Mouse (Mus musculus) hindbrain, embryonic 15.5 days (tissue): ENCODE measurements around the gene Ppfibp1. TPM values are rescaled to one million over a fixed set of nuclear protein-coding genes. Genes with fewer than 3 reads are reported as not detected.

Source experiments
- ATAC-seq: fragments of 200-750 bp; cut with Nextera tagmentation; 2 replicates; pipeline ENCODE4 v1.8.0; 2017; ENCODE audit warnings: low read depth, moderate number of reproducible peaks, moderate TSS enrichment; ENCODE audit not compliant: low FRiP score
- H3K27ac ChIP-seq: fragments of 300-500 bp; sonication (generic); replicated peaks from 2 replicates; pipeline ENCODE4 v1.5.1; 2015; ENCODE audit warnings: mild to moderate bottlenecking, inconsistent platforms
- H3K27me3 ChIP-seq: fragments of 300-500 bp; sonication (generic); 2 replicates; pipeline ENCODE4 v1.6.1; 2015; ENCODE audit warnings: control low read depth, inconsistent platforms
- H3K36me3 ChIP-seq: fragments of 300-500 bp; sonication (generic); 2 replicates; pipeline ENCODE4 v1.6.1; 2015; ENCODE audit warnings: control low read depth, inconsistent platforms
- H3K4me1 ChIP-seq: fragments of 300-500 bp; sonication (generic); replicated peaks from 2 replicates; pipeline ENCODE4 v1.6.1; 2015; ENCODE audit warnings: control low read depth, inconsistent platforms
- H3K4me2 ChIP-seq: fragments of 300-500 bp; sonication (generic); 2 replicates; pipeline ENCODE4 v1.6.1; 2015; ENCODE audit warnings: moderate library complexity, mild to moderate bottlenecking, inconsistent platforms
- H3K4me3 ChIP-seq: fragments of 300-500 bp; sonication (generic); 2 replicates; pipeline ENCODE4 v1.5.1; 2015; ENCODE audit warnings: mild to moderate bottlenecking, inconsistent platforms
- H3K9ac ChIP-seq: fragments of 300-500 bp; sonication (generic); 2 replicates; pipeline ENCODE4 v1.6.1; 2015; ENCODE audit warnings: inconsistent platforms
- H3K9me3 ChIP-seq: fragments of 300-500 bp; sonication (generic); 2 replicates; pipeline ENCODE4 v1.6.1; 2016; ENCODE audit warnings: control low read depth, inconsistent platforms
- WGBS: fragments of 180-500 bp; shearing (Covaris S2); methylation state at CpG from one replicate; pipeline ENCODE4 v1.1.7; 2015; 5-methylcytosine and 5-hydroxymethylcytosine counted together
- polyA plus RNA-seq: library from polyadenylated mRNA; unstranded; fragments of >200 nt; fragmentation: Nextera tagmentation; extraction: Ambion mirVana; gene quantifications from 2 replicates; pipeline ENCODE4 v1.2.1, GENCODE M21; 2015

The Ppfibp1 gene
- polyA plus RNA-seq, 1 experiment from 2014 or later = 12.8 TPM

GRCm38 (mm10) chr6:146884171-146884570 lies 4.1 kb upstream of the Ppfibp1 start:
- no peak for ATAC-seq
- H3K9me3 ChIP-seq = no peaks in the 10 kb centered on the region
- H3K4me2 ChIP-seq = no peak overlapping the region
- no peaks in the 10 kb centered on the region; the same call in 1 of the 2 replicates for H3K27me3 ChIP-seq
- no peak overlapping the region for H3K9ac ChIP-seq
- H3K27ac ChIP-seq = no peak overlapping the region
- H3K36me3 ChIP-seq = no peaks in the 10 kb centered on the region
- no peak overlapping the region for H3K4me3 ChIP-seq
- WGBS = 89% methylated on average over 3 of the region's 3 CpGs
- H3K4me1 ChIP-seq = peaks cover 4% of the 10 kb centered on the region

- no peak overlapping the region for H3K4me3 ChIP-seq
- 38% methylated on average over 4 of the region's 4 CpGs for WGBS
- no peak overlapping the region for H3K4me2 ChIP-seq
- no peak overlapping the region for H3K27ac ChIP-seq
- ATAC-seq = no peak
- no peak overlapping the region for H3K9ac ChIP-seq
- H3K9me3 ChIP-seq = no peaks in the 10 kb centered on the region
- no peaks in the 10 kb centered on the region for H3K36me3 ChIP-seq
- peaks cover 7% of the 10 kb centered on the region for H3K4me1 ChIP-seq
- H3K27me3 ChIP-seq = no peaks in the 10 kb centered on the region; the same call in 1 of the 2 replicates
These were observed 3.4 kb upstream of the Ppfibp1 start for GRCm38 (mm10) chr6:146884851-146885250.

GRCm38 (mm10) chr6:146888660-146889490 lies 588 bp downstream of the Ppfibp1 start:
- peak overlapping the region; percentile 86 for H3K4me2 ChIP-seq
- peak; percentile 68 for ATAC-seq
- H3K4me1 ChIP-seq = peaks cover 7% of the 10 kb centered on the region
- peak overlapping the region; percentile 61; the same call in 1 of the 2 replicates for H3K27ac ChIP-seq
- no peaks in the 10 kb centered on the region for H3K36me3 ChIP-seq
- peak overlapping the region; percentile 74 for H3K9ac ChIP-seq
- 8% methylated on average over 20 of the region's 26 CpGs for WGBS
- no peaks in the 10 kb centered on the region; the same call in 1 of the 2 replicates for H3K27me3 ChIP-seq
- H3K4me3 ChIP-seq = peak overlapping the region; percentile 84
- no peaks in the 10 kb centered on the region for H3K9me3 ChIP-seq

GRCm38 (mm10) chr6:146890215-146890614 lies 1.9 kb downstream of the Ppfibp1 start:
- no peaks in the 10 kb centered on the region for H3K9me3 ChIP-seq
- no peak overlapping the region for H3K4me3 ChIP-seq
- H3K9ac ChIP-seq = no peak overlapping the region
- H3K4me1 ChIP-seq = peaks cover 7% of the 10 kb centered on the region
- no peak overlapping the region for H3K27ac ChIP-seq
- WGBS = 65% methylated on average over 2 of the region's 2 CpGs
- H3K27me3 ChIP-seq = no peaks in the 10 kb centered on the region; the same call in 1 of the 2 replicates
- H3K4me2 ChIP-seq = peak overlapping the region; percentile 86; the same call in 1 of the 2 replicates
- no peak for ATAC-seq
- H3K36me3 ChIP-seq = no peaks in the 10 kb centered on the region

- Histone ChIP-seq H3K27ac (no peak overlapping the region), H3K4me1 (peaks cover 7% of the 10 kb centered on the region), H3K4me2 (peak overlapping the region; percentile 86), H3K9me3 (no peaks in the 10 kb centered on the region), H3K36me3 (no peaks in the 10 kb centered on the region), H3K4me3 (no peak overlapping the region), H3K9ac (no peak overlapping the region), H3K27me3 (no peaks in the 10 kb centered on the region; the same call in 1 of the 2 replicates)
- no peak for ATAC-seq
These were observed 2.3 kb downstream of the Ppfibp1 start for GRCm38 (mm10) chr6:146890633-146891032.

- Histone ChIP-seq H3K9me3 (no peaks in the 10 kb centered on the region), H3K9ac (no peak overlapping the region), H3K4me3 (no peak overlapping the region), H3K4me2 (no peak overlapping the region), H3K36me3 (no peaks in the 10 kb centered on the region), H3K4me1 (peaks cover 6% of the 10 kb centered on the region), H3K27me3 (no peaks in the 10 kb centered on the region; the same call in 1 of the 2 replicates), H3K27ac (no peak overlapping the region)
- no peak for ATAC-seq
- 81% methylated on average over 2 of the region's 2 CpGs for WGBS
These were observed 5.6 kb downstream of the Ppfibp1 start for GRCm38 (mm10) chr6:146893890-146894289.

GRCm38 (mm10) chr6:146898709-146899108 lies 10.4 kb downstream of the Ppfibp1 start:
- H3K9ac ChIP-seq = no peak overlapping the region
- no peaks in the 10 kb centered on the region for H3K9me3 ChIP-seq
- H3K4me2 ChIP-seq = no peak overlapping the region
- no peak overlapping the region for H3K27ac ChIP-seq
- 83% methylated on average over 6 of the region's 6 CpGs for WGBS
- no peak for ATAC-seq
- no peaks in the 10 kb centered on the region for H3K4me1 ChIP-seq
- no peak overlapping the region for H3K4me3 ChIP-seq
- no peaks in the 10 kb centered on the region for H3K27me3 ChIP-seq
- no peaks in the 10 kb centered on the region for H3K36me3 ChIP-seq

GRCm38 (mm10) chr6:146899647-146900046 lies 11.4 kb downstream of the Ppfibp1 start:
- Histone ChIP-seq H3K36me3 (no peaks in the 10 kb centered on the region), H3K9me3 (no peaks in the 10 kb centered on the region), H3K27ac (no peak overlapping the region), H3K27me3 (no peaks in the 10 kb centered on the region), H3K4me2 (no peak overlapping the region), H3K4me3 (no peak overlapping the region), H3K4me1 (no peaks in the 10 kb centered on the region), H3K9ac (no peak overlapping the region)
- WGBS = 85% methylated on average over 2 of the region's 2 CpGs
- no peak for ATAC-seq

GRCm38 (mm10) chr6:146901929-146902328 lies 13.6 kb downstream of the Ppfibp1 start:
- no peaks in the 10 kb centered on the region for H3K27me3 ChIP-seq
- no peaks in the 10 kb centered on the region for H3K4me1 ChIP-seq
- ATAC-seq = no peak
- H3K4me3 ChIP-seq = no peak overlapping the region
- H3K27ac ChIP-seq = no peak overlapping the region
- H3K9ac ChIP-seq = no peak overlapping the region
- WGBS = 97% methylated on average over 4 of the region's 4 CpGs
- no peaks in the 10 kb centered on the region for H3K9me3 ChIP-seq
- no peak overlapping the region for H3K4me2 ChIP-seq
- no peaks in the 10 kb centered on the region for H3K36me3 ChIP-seq

- H3K9me3 ChIP-seq = no peaks in the 10 kb centered on the region
- no peak overlapping the region for H3K9ac ChIP-seq
- no peaks in the 10 kb centered on the region for H3K4me1 ChIP-seq
- H3K27me3 ChIP-seq = no peaks in the 10 kb centered on the region
- no peak overlapping the region for H3K4me3 ChIP-seq
- H3K36me3 ChIP-seq = no peaks in the 10 kb centered on the region
- WGBS = 84% methylated on average over 2 of the region's 2 CpGs
- no peak overlapping the region for H3K27ac ChIP-seq
- no peak overlapping the region for H3K4me2 ChIP-seq
- ATAC-seq = no peak
These were observed 15.3 kb downstream of the Ppfibp1 start for GRCm38 (mm10) chr6:146903632-146904031.

GRCm38 (mm10) chr6:146904707-146905106 lies 16.4 kb downstream of the Ppfibp1 start:
- 78% methylated on average over 3 of the region's 3 CpGs for WGBS
- Histone ChIP-seq H3K4me1 (no peaks in the 10 kb centered on the region), H3K4me2 (no peak overlapping the region), H3K4me3 (no peak overlapping the region), H3K9ac (no peak overlapping the region), H3K9me3 (no peaks in the 10 kb centered on the region), H3K27ac (no peak overlapping the region), H3K36me3 (no peaks in the 10 kb centered on the region), H3K27me3 (no peaks in the 10 kb centered on the region)
- no peak for ATAC-seq

- 81% methylated on average over 3 of the region's 3 CpGs for WGBS
- H3K27me3 ChIP-seq = no peaks in the 10 kb centered on the region
- no peak overlapping the region for H3K4me2 ChIP-seq
- no peak overlapping the region for H3K9ac ChIP-seq
- no peaks in the 10 kb centered on the region for H3K36me3 ChIP-seq
- no peak overlapping the region for H3K27ac ChIP-seq
- H3K4me3 ChIP-seq = no peak overlapping the region
- H3K9me3 ChIP-seq = no peaks in the 10 kb centered on the region
- no peak for ATAC-seq
- H3K4me1 ChIP-seq = no peaks in the 10 kb centered on the region
These were observed 17.9 kb downstream of the Ppfibp1 start for GRCm38 (mm10) chr6:146906000-146906786.
